Mouse (Mus musculus): ENCODE data around the gene Papss2. TPM values are rescaled to one million over a fixed set of nuclear protein-coding genes. Genes with fewer than 3 reads are reported as not detected.
A peak's percentile ranks its signal among the peaks of the same experiment; 100 is the strongest.

Gene Papss2
- total and polyA plus RNA-seq, 2 experiments from 2014 or later, result 1.8 to 5.9 TPM

- ATAC-seq (ENCODE audit: low FRiP score), result no peak
- Histone ChIP-seq H3K9me3 (ENCODE audit: low read length) (no peaks in the 10 kb centered on the region), H3K27me3 (ENCODE audit: insufficient read depth, low read length) (no peaks in the 10 kb centered on the region), H3K27ac (ENCODE audit: low read depth, low read length) (no peak overlapping the region), H3K36me3 (ENCODE audit: insufficient read depth, low read length) (no peaks in the 10 kb centered on the region), H3K4me1 (ENCODE audit: insufficient read depth, low read length) (no peaks in the 10 kb centered on the region), H3K4me2 (ENCODE audit: low read depth, low read length, poor library complexity, severe bottlenecking) (no peak overlapping the region), H3K4me3 (ENCODE audit: low read depth, low read length) (no peak overlapping the region), H3K9ac (replicated peaks; ENCODE audit: low read length, poor library complexity, severe bottlenecking) (no peak overlapping the region)
- WGBS, result 84% methylated on average over 3 of the region's 3 CpGs
- no peak for DNase-seq (ENCODE audit: low spot score)
- no peak for TF ChIP-seq CTCF (IDR thresholded peaks at IDR 0.05)
Measured at GRCm38 (mm10) chr19:32622142-32622541, 26.6 kb downstream of the Papss2 start.

GRCm38 (mm10) chr19:32626768-32627331 lies 31.3 kb downstream of the Papss2 start:
- 69% methylated on average over 13 of the region's 13 CpGs for WGBS
- DNase-seq (ENCODE audit: low spot score) (no peak), ATAC-seq (ENCODE audit: low FRiP score) (no peak)
- Histone ChIP-seq H3K4me2 (ENCODE audit: low read depth, low read length, poor library complexity, severe bottlenecking) (no peak overlapping the region), H3K9me3 (ENCODE audit: low read length) (no peaks in the 10 kb centered on the region), H3K27me3 (ENCODE audit: insufficient read depth, low read length) (no peaks in the 10 kb centered on the region), H3K4me1 (ENCODE audit: insufficient read depth, low read length) (no peaks in the 10 kb centered on the region), H3K27ac (ENCODE audit: low read depth, low read length) (no peak overlapping the region), H3K36me3 (ENCODE audit: insufficient read depth, low read length) (no peaks in the 10 kb centered on the region), H3K9ac (replicated peaks; ENCODE audit: low read length, poor library complexity, severe bottlenecking) (no peak overlapping the region), H3K4me3 (ENCODE audit: low read depth, low read length) (no peak overlapping the region)
- TF ChIP-seq CTCF (IDR thresholded peaks at IDR 0.05), result no peak

GRCm38 (mm10) chr19:32627631-32628030 lies 32.0 kb downstream of the Papss2 start:
- no peak for TF ChIP-seq CTCF (IDR thresholded peaks at IDR 0.05)
- H3K27me3 ChIP-seq (ENCODE audit: insufficient read depth, low read length), result no peaks in the 10 kb centered on the region
- H3K4me2 ChIP-seq (ENCODE audit: low read depth, low read length, poor library complexity, severe bottlenecking), result no peak overlapping the region
- no peak overlapping the region for H3K4me3 ChIP-seq (ENCODE audit: low read depth, low read length)
- DNase-seq (ENCODE audit: low spot score) (no peak), ATAC-seq (ENCODE audit: low FRiP score) (no peak)
- no peak overlapping the region for H3K9ac ChIP-seq (replicated peaks; ENCODE audit: low read length, poor library complexity, severe bottlenecking)
- H3K4me1 ChIP-seq (ENCODE audit: insufficient read depth, low read length), result no peaks in the 10 kb centered on the region
- WGBS, result 81% methylated on average over 4 of the region's 4 CpGs
- H3K27ac ChIP-seq (ENCODE audit: low read depth, low read length), result no peak overlapping the region
- no peaks in the 10 kb centered on the region for H3K36me3 ChIP-seq (ENCODE audit: insufficient read depth, low read length)
- H3K9me3 ChIP-seq (ENCODE audit: low read length), result no peaks in the 10 kb centered on the region

- DNase-seq (ENCODE audit: low spot score) (no peak), ATAC-seq (ENCODE audit: low FRiP score) (no peak)
- WGBS, result 77% methylated on average over 7 of the region's 7 CpGs
- TF ChIP-seq CTCF (IDR thresholded peaks at IDR 0.05), result no peak
- Histone ChIP-seq H3K9me3 (ENCODE audit: low read length) (no peaks in the 10 kb centered on the region), H3K36me3 (ENCODE audit: insufficient read depth, low read length) (no peaks in the 10 kb centered on the region), H3K4me1 (ENCODE audit: insufficient read depth, low read length) (no peaks in the 10 kb centered on the region), H3K27me3 (ENCODE audit: insufficient read depth, low read length) (no peaks in the 10 kb centered on the region), H3K27ac (ENCODE audit: low read depth, low read length) (no peak overlapping the region), H3K4me3 (ENCODE audit: low read depth, low read length) (no peak overlapping the region), H3K4me2 (ENCODE audit: low read depth, low read length, poor library complexity, severe bottlenecking) (no peak overlapping the region), H3K9ac (replicated peaks; ENCODE audit: low read length, poor library complexity, severe bottlenecking) (no peak overlapping the region)
Measured at GRCm38 (mm10) chr19:32628572-32629132, 33.1 kb downstream of the Papss2 start.

- H3K4me2 ChIP-seq (ENCODE audit: low read depth, low read length, poor library complexity, severe bottlenecking), result no peak overlapping the region
- WGBS, result 69% methylated on average over 8 of the region's 8 CpGs
- no peaks in the 10 kb centered on the region for H3K27me3 ChIP-seq (ENCODE audit: insufficient read depth, low read length)
- no peak overlapping the region for H3K27ac ChIP-seq (ENCODE audit: low read depth, low read length)
- TF ChIP-seq CTCF (IDR thresholded peaks at IDR 0.05), result no peak
- no peak overlapping the region for H3K9ac ChIP-seq (replicated peaks; ENCODE audit: low read length, poor library complexity, severe bottlenecking)
- no peak for ATAC-seq (ENCODE audit: low FRiP score)
- H3K36me3 ChIP-seq (ENCODE audit: insufficient read depth, low read length), result no peaks in the 10 kb centered on the region
- DNase-seq (ENCODE audit: low spot score), result no peak
- H3K9me3 ChIP-seq (ENCODE audit: low read length), result no peaks in the 10 kb centered on the region
- H3K4me1 ChIP-seq (ENCODE audit: insufficient read depth, low read length), result 0 out of 2 replicates have a peak, but pooled peaks cover 2% of the 10 kb centered on the region
- H3K4me3 ChIP-seq (ENCODE audit: low read depth, low read length), result no peak overlapping the region
Measured at GRCm38 (mm10) chr19:32634916-32635315, 39.3 kb downstream of the Papss2 start.

GRCm38 (mm10) chr19:32637357-32638275 lies 42.0 kb downstream of the Papss2 start:
- ATAC-seq (ENCODE audit: low FRiP score) (no peak), DNase-seq (ENCODE audit: low spot score) (no peak)
- no peak overlapping the region for H3K9ac ChIP-seq (replicated peaks; ENCODE audit: low read length, poor library complexity, severe bottlenecking)
- H3K27ac ChIP-seq (ENCODE audit: low read depth, low read length), result no peak overlapping the region
- 0 out of 2 replicates have a peak, but pooled peaks cover 2% of the 10 kb centered on the region for H3K4me1 ChIP-seq (ENCODE audit: insufficient read depth, low read length)
- H3K36me3 ChIP-seq (ENCODE audit: insufficient read depth, low read length), result no peaks in the 10 kb centered on the region
- H3K9me3 ChIP-seq (ENCODE audit: low read length), result no peaks in the 10 kb centered on the region
- TF ChIP-seq CTCF (IDR thresholded peaks at IDR 0.05), result no peak
- H3K4me3 ChIP-seq (ENCODE audit: low read depth, low read length), result no peak overlapping the region
- H3K27me3 ChIP-seq (ENCODE audit: insufficient read depth, low read length), result no peaks in the 10 kb centered on the region
- WGBS, result 49% methylated on average over 16 of the region's 16 CpGs
- H3K4me2 ChIP-seq (ENCODE audit: low read depth, low read length, poor library complexity, severe bottlenecking), result 0 out of 2 replicates have a peak overlapping the region, but pooled peaks have one; percentile 19

Measured in midbrain, postnatal 0 days (tissue).